Mouse (Mus musculus): ENCODE results near the gene Pax8. TPM values are rescaled to one million over a fixed set of nuclear protein-coding genes. Genes with fewer than 3 reads are reported as not detected.

The Pax8 gene
- polyA plus RNA-seq, 1 experiment from 2014 or later = not detected

GRCm38 (mm10) chr2:24455057-24455855, 20.1 kb downstream of the Pax8 start:
- H3K27me3 ChIP-seq = peaks cover 7% of the 10 kb centered on the region; the same call in 1 of the 2 replicates
- no peak overlapping the region for H3K27ac ChIP-seq
- no peak overlapping the region for H3K4me3 ChIP-seq
- H3K4me1 ChIP-seq = no peaks in the 10 kb centered on the region
- no peaks in the 10 kb centered on the region for H3K9me3 ChIP-seq
- ATAC-seq (ENCODE audit: low FRiP score, low read depth) = no peak
- WGBS = 42% methylated on average over 6 of the region's 6 CpGs
- no peaks in the 10 kb centered on the region for H3K36me3 ChIP-seq
- H3K4me2 ChIP-seq (replicated peaks) = no peak overlapping the region
- H3K9ac ChIP-seq = no peak overlapping the region

DNA sequence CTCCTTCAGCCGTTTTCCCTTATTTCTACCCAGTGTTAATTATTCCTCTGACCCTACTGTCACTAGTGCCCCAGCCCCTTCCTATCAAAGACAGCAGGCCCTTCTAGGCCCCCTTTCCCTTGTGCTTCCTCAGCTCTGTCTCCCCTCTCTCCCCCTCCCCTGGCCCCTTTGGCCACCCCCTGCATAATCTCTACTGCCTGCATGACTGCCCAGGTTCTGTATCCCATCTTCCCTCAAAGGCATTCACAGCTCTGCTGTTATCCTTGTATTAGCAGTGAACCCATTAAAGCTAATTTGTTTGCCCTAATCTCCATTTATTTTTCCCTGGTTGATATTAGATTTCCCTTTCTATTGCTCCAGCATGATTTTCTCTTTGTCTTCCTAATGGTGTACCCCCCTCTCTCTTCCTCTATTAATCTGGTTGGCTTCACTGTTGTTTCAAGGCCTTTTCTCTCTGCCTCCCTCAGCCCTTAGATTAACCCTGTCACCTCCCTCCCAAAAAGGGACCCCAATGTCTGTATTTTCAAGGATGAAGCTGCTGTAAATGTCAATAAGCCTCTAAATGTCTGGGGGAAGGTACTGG, 20.9 kb downstream of the Pax8 start:
- no peak for ATAC-seq (ENCODE audit: low FRiP score, low read depth)
- Histone ChIP-seq H3K4me3 (no peak overlapping the region), H3K4me2 (replicated peaks) (no peak overlapping the region), H3K27ac (no peak overlapping the region), H3K9ac (no peak overlapping the region), H3K9me3 (no peaks in the 10 kb centered on the region), H3K36me3 (no peaks in the 10 kb centered on the region), H3K4me1 (no peaks in the 10 kb centered on the region), H3K27me3 (peaks cover 7% of the 10 kb centered on the region; the same call in 1 of the 2 replicates)
- WGBS = 52% methylated on average over 1 of the region's 1 CpGs

DNA sequence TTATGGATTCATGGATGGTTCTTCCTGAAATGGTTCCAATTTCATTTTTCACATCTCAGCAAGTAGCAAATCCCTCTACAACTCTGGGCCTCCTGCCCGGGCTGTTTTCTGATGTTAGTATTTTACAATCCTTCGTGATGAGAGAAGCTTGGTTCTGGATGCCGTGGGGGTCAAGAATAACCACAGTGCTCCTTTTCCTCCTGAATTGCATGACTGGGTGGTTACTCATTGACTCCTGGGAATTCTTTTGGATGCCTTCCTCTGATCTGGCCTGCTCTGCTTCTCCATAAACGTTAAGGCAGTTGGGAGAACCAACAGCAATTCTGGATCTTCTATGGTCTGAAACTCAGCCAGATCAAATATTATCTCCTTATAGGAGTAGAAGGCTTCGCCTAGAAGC, 22.2 kb downstream of the Pax8 start:
- no peak overlapping the region for H3K27ac ChIP-seq
- no peaks in the 10 kb centered on the region for H3K9me3 ChIP-seq
- H3K9ac ChIP-seq = no peak overlapping the region
- ATAC-seq (ENCODE audit: low FRiP score, low read depth) = no peak
- no peak overlapping the region for H3K4me3 ChIP-seq
- whole genome bisulfite sequencing = 71% methylated on average over 5 of the region's 5 CpGs
- no peaks in the 10 kb centered on the region for H3K36me3 ChIP-seq
- H3K27me3 ChIP-seq = peaks cover 1% of the 10 kb centered on the region; the same call in 1 of the 2 replicates
- H3K4me2 ChIP-seq (replicated peaks) = no peak overlapping the region
- H3K4me1 ChIP-seq = no peaks in the 10 kb centered on the region

DNA sequence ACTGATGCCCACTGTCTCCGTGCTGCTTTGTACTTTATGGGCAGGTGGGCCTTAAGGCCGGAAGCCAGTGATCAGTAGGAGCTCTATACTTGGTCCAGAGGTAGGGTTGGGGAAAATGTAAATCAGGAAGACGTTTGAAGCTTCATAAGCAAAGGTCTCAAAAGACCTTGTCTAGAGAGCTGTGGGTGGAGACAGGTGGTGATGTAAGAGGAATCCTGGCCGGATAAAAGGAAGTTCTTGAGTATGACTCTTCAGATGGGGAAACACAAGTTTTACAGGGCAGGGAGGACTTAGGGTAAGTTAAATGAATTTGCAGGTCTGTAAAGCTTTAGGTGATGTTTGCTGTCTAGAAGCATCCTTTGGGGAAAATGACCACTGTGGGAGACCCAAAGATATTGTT, 26.3 kb downstream of the Pax8 start:
- no peak for ATAC-seq (ENCODE audit: low FRiP score, low read depth)
- Histone ChIP-seq H3K9me3 (no peaks in the 10 kb centered on the region), H3K4me1 (no peaks in the 10 kb centered on the region), H3K4me3 (no peak overlapping the region), H3K27ac (no peak overlapping the region), H3K27me3 (no peaks in the 10 kb centered on the region), H3K9ac (no peak overlapping the region), H3K4me2 (replicated peaks) (no peak overlapping the region), H3K36me3 (no peaks in the 10 kb centered on the region)
- 75% methylated on average over 4 of the region's 4 CpGs for WGBS

DNA sequence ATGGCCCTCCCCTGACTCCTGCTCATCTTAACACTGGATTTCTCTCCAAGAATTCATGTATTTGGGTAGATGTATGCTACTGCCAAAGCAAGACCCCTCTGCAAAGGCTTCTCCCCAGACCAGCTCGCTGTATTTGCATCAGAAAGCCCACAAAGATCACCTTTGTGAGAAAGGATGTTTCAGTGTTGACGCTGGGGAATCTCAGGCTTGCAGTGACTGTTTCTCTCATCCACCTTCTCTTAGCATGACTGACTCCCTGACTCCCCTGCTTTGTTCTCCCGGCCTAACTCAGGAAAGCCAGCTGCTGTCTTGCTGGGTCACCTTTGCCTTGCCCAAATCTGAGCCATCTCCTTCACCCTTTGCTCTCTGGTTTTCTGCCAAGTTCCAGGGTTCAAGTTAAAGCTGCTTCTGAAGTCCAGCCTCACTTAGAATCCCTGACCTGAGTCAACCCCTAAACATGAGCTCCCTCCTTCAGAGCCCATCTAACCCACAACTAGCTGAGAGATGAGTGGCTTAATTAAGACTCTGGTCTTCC, 32.1 kb downstream of the Pax8 start:
- Histone ChIP-seq H3K4me2 (replicated peaks) (no peak overlapping the region), H3K27me3 (no peaks in the 10 kb centered on the region), H3K9ac (no peak overlapping the region), H3K4me3 (no peak overlapping the region), H3K27ac (no peak overlapping the region), H3K36me3 (no peaks in the 10 kb centered on the region), H3K4me1 (no peaks in the 10 kb centered on the region), H3K9me3 (no peaks in the 10 kb centered on the region)
- 59% methylated on average over 3 of the region's 3 CpGs for WGBS
- no peak for ATAC-seq (ENCODE audit: low FRiP score, low read depth)

DNA sequence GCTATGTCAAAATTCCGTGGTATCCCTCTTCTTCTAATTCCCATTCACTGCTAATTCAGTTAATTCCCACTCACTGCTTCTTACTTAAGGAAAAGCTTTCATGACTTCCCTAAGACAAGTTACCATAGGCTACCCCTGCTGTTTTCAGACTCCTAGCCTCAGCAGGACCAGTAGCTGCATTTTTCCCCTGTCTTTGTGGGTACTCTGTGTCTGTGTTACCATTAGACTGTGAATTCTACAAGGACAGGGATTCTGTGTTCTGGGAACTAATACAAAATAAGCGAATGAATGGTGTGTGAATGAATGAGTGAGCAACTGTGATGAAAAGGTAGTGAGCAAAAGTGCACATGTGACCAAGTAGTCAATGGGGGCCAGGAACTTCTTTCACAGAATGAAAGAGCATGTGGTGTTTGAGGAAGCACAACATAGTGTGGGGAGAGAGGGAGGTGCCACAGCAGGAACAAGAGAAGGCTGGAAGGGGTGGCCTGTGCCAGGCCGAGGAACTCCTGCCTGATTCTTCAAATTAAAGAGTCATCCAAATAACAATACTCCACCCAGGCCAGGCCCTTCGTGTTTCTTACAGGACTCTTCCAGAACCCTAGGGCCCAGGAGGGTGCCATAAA, 33.0 kb downstream of the Pax8 start:
- Histone ChIP-seq H3K27ac (no peak overlapping the region), H3K9me3 (no peaks in the 10 kb centered on the region), H3K4me3 (no peak overlapping the region), H3K36me3 (no peaks in the 10 kb centered on the region), H3K4me2 (replicated peaks) (no peak overlapping the region), H3K27me3 (no peaks in the 10 kb centered on the region), H3K4me1 (no peaks in the 10 kb centered on the region), H3K9ac (no peak overlapping the region)
- 59% methylated on average over 4 of the region's 4 CpGs for WGBS
- no peak for ATAC-seq (ENCODE audit: low FRiP score, low read depth)

DNA sequence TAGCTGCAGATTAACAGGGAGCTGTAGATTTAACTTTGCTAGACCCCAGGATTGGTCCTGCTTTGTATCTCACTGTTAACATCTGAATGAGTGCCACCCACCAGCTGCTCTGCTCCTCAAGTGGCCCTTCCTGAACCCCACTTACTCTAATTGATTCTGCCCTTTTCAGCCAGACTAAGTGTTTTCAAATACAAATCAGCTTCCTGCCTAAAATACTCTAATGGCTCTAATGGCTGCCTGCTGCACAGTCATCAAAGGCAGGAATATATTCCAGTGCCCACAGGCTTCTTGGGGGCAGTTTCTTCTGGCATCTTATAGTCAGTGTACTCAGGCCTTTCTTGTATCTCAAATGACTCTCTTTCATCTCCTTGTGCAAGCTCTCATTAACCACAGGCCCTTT, 33.5 kb downstream of the Pax8 start:
- Histone ChIP-seq H3K4me2 (replicated peaks) (no peak overlapping the region), H3K4me3 (no peak overlapping the region), H3K27ac (no peak overlapping the region), H3K9me3 (no peaks in the 10 kb centered on the region), H3K36me3 (no peaks in the 10 kb centered on the region), H3K27me3 (no peaks in the 10 kb centered on the region), H3K4me1 (no peaks in the 10 kb centered on the region), H3K9ac (no peak overlapping the region)
- ATAC-seq (ENCODE audit: low FRiP score, low read depth) = no peak

GRCm38 (mm10) chr2:24440056-24440455, 35.3 kb downstream of the Pax8 start:
- no peaks in the 10 kb centered on the region for H3K36me3 ChIP-seq
- H3K4me2 ChIP-seq (replicated peaks) = no peak overlapping the region
- H3K27me3 ChIP-seq = no peaks in the 10 kb centered on the region
- H3K9ac ChIP-seq = no peak overlapping the region
- no peaks in the 10 kb centered on the region for H3K4me1 ChIP-seq
- no peak for ATAC-seq (ENCODE audit: low FRiP score, low read depth)
- 77% methylated on average over 2 of the region's 2 CpGs for WGBS
- H3K27ac ChIP-seq = no peak overlapping the region
- no peak overlapping the region for H3K4me3 ChIP-seq
- H3K9me3 ChIP-seq = no peaks in the 10 kb centered on the region

GRCm38 (mm10) chr2:24435699-24436098, 39.7 kb downstream of the Pax8 start:
- H3K27ac ChIP-seq = no peak overlapping the region
- 77% methylated on average over 11 of the region's 11 CpGs for WGBS
- ATAC-seq (ENCODE audit: low FRiP score, low read depth) = no peak

GRCm38 (mm10) chr2:24434670-24435069, 40.7 kb downstream of the Pax8 start:
- Histone ChIP-seq H3K27me3 (no peaks in the 10 kb centered on the region), H3K36me3 (no peaks in the 10 kb centered on the region), H3K4me3 (no peak overlapping the region), H3K9me3 (no peaks in the 10 kb centered on the region), H3K4me1 (no peaks in the 10 kb centered on the region), H3K4me2 (replicated peaks) (no peak overlapping the region), H3K27ac (no peak overlapping the region), H3K9ac (no peak overlapping the region)
- ATAC-seq (ENCODE audit: low FRiP score, low read depth) = no peak
- 87% methylated on average over 2 of the region's 2 CpGs for WGBS

More at GRCm38 (mm10) chr2:24435699-24436098, 39.7 kb downstream of the Pax8 start:
- Histone ChIP-seq H3K4me3 (no peak overlapping the region), H3K4me2 (replicated peaks) (no peak overlapping the region), H3K9me3 (no peaks in the 10 kb centered on the region), H3K27me3 (no peaks in the 10 kb centered on the region), H3K4me1 (no peaks in the 10 kb centered on the region), H3K36me3 (no peaks in the 10 kb centered on the region), H3K9ac (no peak overlapping the region)

- Histone ChIP-seq H3K27me3 (no peaks in the 10 kb centered on the region), H3K4me3 (no peak overlapping the region), H3K27ac (no peak overlapping the region), H3K4me1 (no peaks in the 10 kb centered on the region), H3K4me2 (replicated peaks) (no peak overlapping the region), H3K36me3 (no peaks in the 10 kb centered on the region), H3K9me3 (no peaks in the 10 kb centered on the region), H3K9ac (no peak overlapping the region)
- 74% methylated on average over 4 of the region's 4 CpGs for WGBS
- ATAC-seq (ENCODE audit: low FRiP score, low read depth) = no peak
Measured at GRCm38 (mm10) chr2:24429806-24430205, 45.6 kb downstream of the Pax8 start.

DNA sequence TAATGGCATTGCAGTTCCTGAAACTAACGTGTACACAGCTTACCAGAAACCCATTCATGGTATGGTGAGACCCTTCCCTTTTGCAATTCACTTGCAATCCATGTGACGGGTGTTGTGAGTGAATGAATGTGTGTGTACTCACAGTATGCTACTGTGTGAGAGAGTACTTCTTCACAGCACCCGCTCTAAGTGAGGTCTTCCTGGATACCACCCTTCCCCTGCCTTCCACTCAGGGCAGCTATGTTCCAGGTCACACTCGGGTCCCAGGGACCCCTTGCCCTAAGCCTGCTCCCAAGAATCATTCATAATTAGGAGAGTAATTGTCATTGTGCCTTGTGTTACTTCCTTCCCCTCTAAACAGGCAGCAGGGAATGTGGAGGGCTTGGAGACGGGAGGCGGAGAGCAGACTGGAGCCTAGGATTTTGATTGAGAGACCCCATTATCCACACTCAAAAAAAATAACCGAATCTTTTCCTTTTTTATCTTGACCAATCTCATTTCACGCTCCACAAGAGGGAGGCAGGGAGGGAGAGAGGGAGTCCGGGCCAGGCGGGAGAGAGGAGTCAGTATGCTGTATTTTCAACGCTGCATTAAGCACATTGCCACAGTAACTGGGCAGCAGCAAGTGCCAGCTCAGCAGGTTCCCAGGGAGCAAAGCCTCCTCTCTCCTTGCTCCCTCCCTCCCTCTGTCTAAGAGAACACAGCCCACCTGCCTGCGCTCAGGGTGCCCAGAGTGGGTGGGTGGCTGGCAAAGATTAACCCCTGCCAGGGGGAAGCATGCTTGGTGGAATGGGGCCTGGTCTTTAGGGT, 47.3 kb downstream of the Pax8 start:
- H3K9ac ChIP-seq = no peak overlapping the region
- no peaks in the 10 kb centered on the region for H3K27me3 ChIP-seq
- no peak overlapping the region for H3K4me3 ChIP-seq
- no peak for ATAC-seq (ENCODE audit: low FRiP score, low read depth)
- 56% methylated on average over 12 of the region's 12 CpGs for WGBS
- H3K4me2 ChIP-seq (replicated peaks) = no peak overlapping the region
- no peak overlapping the region for H3K27ac ChIP-seq
- H3K4me1 ChIP-seq = no peaks in the 10 kb centered on the region
- H3K36me3 ChIP-seq = no peaks in the 10 kb centered on the region
- H3K9me3 ChIP-seq = no peaks in the 10 kb centered on the region
